Mouse (Mus musculus): ENCODE results near the gene Olfr763. TPM values are rescaled to one million over a fixed set of nuclear protein-coding genes. Genes with fewer than 3 reads are reported as not detected.
A peak's percentile ranks its signal among the peaks of the same experiment; 100 is the strongest.
"Not testable (repeated sequence)": the region's sequence is repeated elsewhere in the genome, so short reads cannot be mapped to it uniquely, and the experiment has no call there.

Olfr763 gene
- polyA plus RNA-seq, 2 experiments: not detected

GRCm38 (mm10) chr10:129014477-129014876, 3.9 kb downstream of the Olfr763 start:
- ATAC-seq (ENCODE audit: low FRiP score, low read depth) (no peak), DNase-seq (ENCODE audit: low spot score) (no peak)
- H3K9me3 ChIP-seq (ENCODE audit: control insufficient read depth, low read length): no peaks in the 10 kb centered on the region
- H3K4me2 ChIP-seq (replicated peaks; ENCODE audit: low read depth, low read length, severe bottlenecking): no peak overlapping the region
- no peak overlapping the region for H3K27ac ChIP-seq (replicated peaks; ENCODE audit: low read depth, low read length)
- no peak for TF ChIP-seq POLR2A (IDR thresholded peaks at IDR 0.05; ENCODE audit: borderline replicate concordance, extremely low read depth, insufficient read depth, insufficient read length)
- no peak overlapping the region for H3K9ac ChIP-seq (ENCODE audit: low read depth, low read length, severe bottlenecking)
- H3K36me3 ChIP-seq (ENCODE audit: control insufficient read depth, insufficient read depth, low read length): no peaks in the 10 kb centered on the region
- no peaks in the 10 kb centered on the region for H3K27me3 ChIP-seq (ENCODE audit: control insufficient read depth, insufficient read depth, low read length)
- no peak overlapping the region for H3K4me3 ChIP-seq (replicated peaks; ENCODE audit: low read length)
- no peaks in the 10 kb centered on the region for H3K4me1 ChIP-seq (ENCODE audit: control insufficient read depth, insufficient read depth, low read length)

- ATAC-seq (ENCODE audit: low FRiP score, low read depth) (no peak), DNase-seq (ENCODE audit: low spot score) (no peak)
- Histone ChIP-seq H3K9ac (ENCODE audit: low read depth, low read length, severe bottlenecking) (no peak overlapping the region), H3K27me3 (ENCODE audit: control insufficient read depth, insufficient read depth, low read length) (no peaks in the 10 kb centered on the region), H3K4me3 (replicated peaks; ENCODE audit: low read length) (no peak overlapping the region), H3K36me3 (ENCODE audit: control insufficient read depth, insufficient read depth, low read length) (no peaks in the 10 kb centered on the region), H3K27ac (replicated peaks; ENCODE audit: low read depth, low read length) (no peak overlapping the region), H3K4me1 (ENCODE audit: control insufficient read depth, insufficient read depth, low read length) (no peaks in the 10 kb centered on the region), H3K4me2 (replicated peaks; ENCODE audit: low read depth, low read length, severe bottlenecking) (no peak overlapping the region), H3K9me3 (ENCODE audit: control insufficient read depth, low read length) (no peaks in the 10 kb centered on the region; the same call in 1 of the 2 replicates)
- TF ChIP-seq POLR2A (IDR thresholded peaks at IDR 0.05; ENCODE audit: borderline replicate concordance, extremely low read depth, insufficient read depth, insufficient read length): no peak
These were observed 12.7 kb downstream of the Olfr763 start for GRCm38 (mm10) chr10:129023319-129023718.

GRCm38 (mm10) chr10:129026018-129026662, 15.5 kb downstream of the Olfr763 start:
- H3K9me3 ChIP-seq (ENCODE audit: control insufficient read depth, low read length): no peaks in the 10 kb centered on the region; the same call in 1 of the 2 replicates
- DNase-seq (ENCODE audit: low spot score) (peak; percentile 50), ATAC-seq (ENCODE audit: low FRiP score, low read depth) (no peak)
- H3K27ac ChIP-seq (replicated peaks; ENCODE audit: low read depth, low read length): no peak overlapping the region
- H3K36me3 ChIP-seq (ENCODE audit: control insufficient read depth, insufficient read depth, low read length): no peaks in the 10 kb centered on the region
- no peak overlapping the region for H3K4me2 ChIP-seq (replicated peaks; ENCODE audit: low read depth, low read length, severe bottlenecking)
- 57% methylated on average over 3 of the region's 3 CpGs for WGBS
- H3K9ac ChIP-seq (ENCODE audit: low read depth, low read length, severe bottlenecking): no peak overlapping the region
- H3K4me1 ChIP-seq (ENCODE audit: control insufficient read depth, insufficient read depth, low read length): no peaks in the 10 kb centered on the region
- H3K27me3 ChIP-seq (ENCODE audit: control insufficient read depth, insufficient read depth, low read length): no peaks in the 10 kb centered on the region
- no peak for TF ChIP-seq POLR2A (IDR thresholded peaks at IDR 0.05; ENCODE audit: borderline replicate concordance, extremely low read depth, insufficient read depth, insufficient read length)
- no peak overlapping the region for H3K4me3 ChIP-seq (replicated peaks; ENCODE audit: low read length)

GRCm38 (mm10) chr10:129028343-129028742, 17.8 kb downstream of the Olfr763 start:
- Histone ChIP-seq H3K27me3 (ENCODE audit: control insufficient read depth, insufficient read depth, low read length) (no peaks in the 10 kb centered on the region), H3K36me3 (ENCODE audit: control insufficient read depth, insufficient read depth, low read length) (no peaks in the 10 kb centered on the region), H3K27ac (replicated peaks; ENCODE audit: low read depth, low read length) (no peak overlapping the region), H3K4me1 (ENCODE audit: control insufficient read depth, insufficient read depth, low read length) (no peaks in the 10 kb centered on the region), H3K9ac (ENCODE audit: low read depth, low read length, severe bottlenecking) (no peak overlapping the region), H3K4me3 (replicated peaks; ENCODE audit: low read length) (no peak overlapping the region), H3K9me3 (ENCODE audit: control insufficient read depth, low read length) (no peaks in the 10 kb centered on the region), H3K4me2 (replicated peaks; ENCODE audit: low read depth, low read length, severe bottlenecking) (no peak overlapping the region)
- TF ChIP-seq POLR2A (IDR thresholded peaks at IDR 0.05; ENCODE audit: borderline replicate concordance, extremely low read depth, insufficient read depth, insufficient read length): no peak
- DNase-seq (ENCODE audit: low spot score) (no peak), ATAC-seq (ENCODE audit: low FRiP score, low read depth) (no peak)
- 73% methylated on average over 2 of the region's 2 CpGs for WGBS

GRCm38 (mm10) chr10:129039796-129040195, 29.2 kb downstream of the Olfr763 start, which contains the start of gene Olfr764-ps1:
Gene Olfr764-ps1, minus strand, starts transcription at chr10:129039896.
- WGBS: 77% methylated on average over 3 of the region's 3 CpGs
- H3K27me3 ChIP-seq (ENCODE audit: control insufficient read depth, insufficient read depth, low read length): no peaks in the 10 kb centered on the region
- H3K27ac ChIP-seq (replicated peaks; ENCODE audit: low read depth, low read length): no peak within 1 kb of the TSS
- ATAC-seq (ENCODE audit: low FRiP score, low read depth) (no peak), DNase-seq (ENCODE audit: low spot score) (no peak)
- H3K9ac ChIP-seq (ENCODE audit: low read depth, low read length, severe bottlenecking): no peak within 1 kb of the TSS
- H3K4me3 ChIP-seq (replicated peaks; ENCODE audit: low read length): no peak within 1 kb of the TSS
- no peaks in the 10 kb centered on the region for H3K36me3 ChIP-seq (ENCODE audit: control insufficient read depth, insufficient read depth, low read length)
- no peaks in the 10 kb centered on the region for H3K9me3 ChIP-seq (ENCODE audit: control insufficient read depth, low read length)
- no peak within 1 kb of the TSS for H3K4me2 ChIP-seq (replicated peaks; ENCODE audit: low read depth, low read length, severe bottlenecking)
- TF ChIP-seq POLR2A (IDR thresholded peaks at IDR 0.05; ENCODE audit: borderline replicate concordance, extremely low read depth, insufficient read depth, insufficient read length): no peak
- H3K4me1 ChIP-seq (ENCODE audit: control insufficient read depth, insufficient read depth, low read length): no peaks in the 10 kb centered on the region

GRCm38 (mm10) chr10:129049898-129050297, 39.3 kb downstream of the Olfr763 start, which contains the start of gene Olfr765:
Gene Olfr765, minus strand, starts transcription at chr10:129049998.
- H3K27me3 ChIP-seq (ENCODE audit: control insufficient read depth, insufficient read depth, low read length); H3K27ac ChIP-seq (replicated peaks; ENCODE audit: low read depth, low read length); H3K9ac ChIP-seq (ENCODE audit: low read depth, low read length, severe bottlenecking); DNase-seq (ENCODE audit: low spot score); H3K36me3 ChIP-seq (ENCODE audit: control insufficient read depth, insufficient read depth, low read length); H3K9me3 ChIP-seq (ENCODE audit: control insufficient read depth, low read length); ATAC-seq (ENCODE audit: low FRiP score, low read depth); H3K4me2 ChIP-seq (replicated peaks; ENCODE audit: low read depth, low read length, severe bottlenecking); H3K4me1 ChIP-seq (ENCODE audit: control insufficient read depth, insufficient read depth, low read length); H3K4me3 ChIP-seq (replicated peaks; ENCODE audit: low read length): not testable (repeated sequence)

Other genes with a start within 250 kb of the Olfr763 start
- 1.4 TPM in 2 replicates for gene Mmp19, start 219.9 kb upstream of the Olfr763 start, polyA plus RNA-seq (2012; rRNA removed)
- gene Mmp19, start 219.9 kb upstream of the Olfr763 start, polyA plus RNA-seq (2014; fragmentation: Nextera tagmentation; extraction: Ambion mirVana): 0.86 and 1.1 TPM in 2 replicates
- gene Dnajc14, start 206.7 kb upstream of the Olfr763 start, polyA plus RNA-seq (2012; rRNA removed): 26.3 and 30.6 TPM in 2 replicates
- gene Dnajc14, start 206.7 kb upstream of the Olfr763 start, polyA plus RNA-seq (2014; fragmentation: Nextera tagmentation; extraction: Ambion mirVana): 44.5 and 45.7 TPM in 2 replicates
- gene Tmem198b, start 206.4 kb upstream of the Olfr763 start, polyA plus RNA-seq (2012; rRNA removed): 41.3 and 59.1 TPM in 2 replicates
- gene Tmem198b, start 206.4 kb upstream of the Olfr763 start, polyA plus RNA-seq (2014; fragmentation: Nextera tagmentation; extraction: Ambion mirVana): 14.9 and 18.6 TPM in 2 replicates
- gene Sarnp, start 193.5 kb upstream of the Olfr763 start, polyA plus RNA-seq (2012; rRNA removed): 68.2 and 122 TPM in 2 replicates
- gene Sarnp, start 193.5 kb upstream of the Olfr763 start, polyA plus RNA-seq (2014; fragmentation: Nextera tagmentation; extraction: Ambion mirVana): 200 TPM in 2 replicates
- 29.4 and 31.6 TPM in 2 replicates for gene Ormdl2, start 189.1 kb upstream of the Olfr763 start, polyA plus RNA-seq (2012; rRNA removed)
- 45.4 and 52.7 TPM in 2 replicates for gene Ormdl2, start 189.1 kb upstream of the Olfr763 start, polyA plus RNA-seq (2014; fragmentation: Nextera tagmentation; extraction: Ambion mirVana)
- gene Gdf11, start 119.1 kb upstream of the Olfr763 start, polyA plus RNA-seq (2012; rRNA removed): 10.8 and 11.8 TPM in 2 replicates
- 6.3 and 9.2 TPM in 2 replicates for gene Gdf11, start 119.1 kb upstream of the Olfr763 start, polyA plus RNA-seq (2014; fragmentation: Nextera tagmentation; extraction: Ambion mirVana)
- gene Cd63, start 109.8 kb upstream of the Olfr763 start, polyA plus RNA-seq (2012; rRNA removed): 346 and 448 TPM in 2 replicates
- 942 and 957 TPM in 2 replicates for gene Cd63, start 109.8 kb upstream of the Olfr763 start, polyA plus RNA-seq (2014; fragmentation: Nextera tagmentation; extraction: Ambion mirVana)
- 17.9 and 23.2 TPM in 2 replicates for gene Rdh5, start 87.9 kb upstream of the Olfr763 start, polyA plus RNA-seq (2012; rRNA removed)
- gene Rdh5, start 87.9 kb upstream of the Olfr763 start, polyA plus RNA-seq (2014; fragmentation: Nextera tagmentation; extraction: Ambion mirVana): 11.8 and 12.5 TPM in 2 replicates
- gene Bloc1s1, start 86.8 kb upstream of the Olfr763 start, polyA plus RNA-seq (2012; rRNA removed): 211 and 285 TPM in 2 replicates
- gene Bloc1s1, start 86.8 kb upstream of the Olfr763 start, polyA plus RNA-seq (2014; fragmentation: Nextera tagmentation; extraction: Ambion mirVana): 242 and 262 TPM in 2 replicates
- gene Itga7, start 77.0 kb upstream of the Olfr763 start, polyA plus RNA-seq (2012; rRNA removed): 22.3 and 24.1 TPM in 2 replicates
- 7.0 and 11.5 TPM in 2 replicates for gene Itga7, start 77.0 kb upstream of the Olfr763 start, polyA plus RNA-seq (2014; fragmentation: Nextera tagmentation; extraction: Ambion mirVana)
- 0.24 and 0.38 TPM in 2 replicates for gene Mettl7b, start 49.8 kb upstream of the Olfr763 start, polyA plus RNA-seq (2012; rRNA removed)
- 0.21 and 0.80 TPM in 2 replicates for gene Mettl7b, start 49.8 kb upstream of the Olfr763 start, polyA plus RNA-seq (2014; fragmentation: Nextera tagmentation; extraction: Ambion mirVana)
- not detected in 2 replicates for gene Olfr9, start 21.4 kb upstream of the Olfr763 start, polyA plus RNA-seq (2012; rRNA removed)
- gene Olfr9, start 21.4 kb upstream of the Olfr763 start, polyA plus RNA-seq (2014; fragmentation: Nextera tagmentation; extraction: Ambion mirVana): not detected in 2 replicates
- gene Olfr764-ps1, start 29.1 kb downstream of the Olfr763 start, polyA plus RNA-seq (2012; rRNA removed): 0.01 TPM in 1 of 2 replicates, not detected in the other
- not detected in 2 replicates for gene Olfr764-ps1, start 29.1 kb downstream of the Olfr763 start, polyA plus RNA-seq (2014; fragmentation: Nextera tagmentation; extraction: Ambion mirVana)
- gene Olfr765, start 39.2 kb downstream of the Olfr763 start, polyA plus RNA-seq (2012; rRNA removed): not detected in 2 replicates
- not detected in 2 replicates for gene Olfr765, start 39.2 kb downstream of the Olfr763 start, polyA plus RNA-seq (2014; fragmentation: Nextera tagmentation; extraction: Ambion mirVana)
- gene Olfr766-ps1, start 58.2 kb downstream of the Olfr763 start, polyA plus RNA-seq (2012; rRNA removed): 0.03 TPM in 1 of 2 replicates, not detected in the other
- gene Olfr766-ps1, start 58.2 kb downstream of the Olfr763 start, polyA plus RNA-seq (2014; fragmentation: Nextera tagmentation; extraction: Ambion mirVana): not detected in 2 replicates
- 0.01 TPM in 1 of 2 replicates, not detected in the other for gene Olfr767, start 72.1 kb downstream of the Olfr763 start, polyA plus RNA-seq (2012; rRNA removed)
- not detected in 2 replicates for gene Olfr767, start 72.1 kb downstream of the Olfr763 start, polyA plus RNA-seq (2014; fragmentation: Nextera tagmentation; extraction: Ambion mirVana)
- not detected in 2 replicates for gene Olfr768, start 88.6 kb downstream of the Olfr763 start, polyA plus RNA-seq (2012; rRNA removed)
- gene Olfr768, start 88.6 kb downstream of the Olfr763 start, polyA plus RNA-seq (2014; fragmentation: Nextera tagmentation; extraction: Ambion mirVana): 0.04 TPM in 1 of 2 replicates, not detected in the other
- gene Olfr769, start 107.1 kb downstream of the Olfr763 start, polyA plus RNA-seq (2012; rRNA removed): 0.01 TPM in 1 of 2 replicates, not detected in the other
- not detected in 2 replicates for gene Olfr769, start 107.1 kb downstream of the Olfr763 start, polyA plus RNA-seq (2014; fragmentation: Nextera tagmentation; extraction: Ambion mirVana)
- not detected in 2 replicates for gene Olfr770, start 128.2 kb downstream of the Olfr763 start, polyA plus RNA-seq (2012; rRNA removed)
- not detected in 2 replicates for gene Olfr770, start 128.2 kb downstream of the Olfr763 start, polyA plus RNA-seq (2014; fragmentation: Nextera tagmentation; extraction: Ambion mirVana)
- gene Olfr771, start 154.0 kb downstream of the Olfr763 start, polyA plus RNA-seq (2012; rRNA removed): not detected in 2 replicates
- not detected in 2 replicates for gene Olfr771, start 154.0 kb downstream of the Olfr763 start, polyA plus RNA-seq (2014; fragmentation: Nextera tagmentation; extraction: Ambion mirVana)
- gene Olfr772, start 167.1 kb downstream of the Olfr763 start, polyA plus RNA-seq (2012; rRNA removed): not detected in 2 replicates
- gene Olfr772, start 167.1 kb downstream of the Olfr763 start, polyA plus RNA-seq (2014; fragmentation: Nextera tagmentation; extraction: Ambion mirVana): not detected in 2 replicates
- gene Olfr773, start 176.6 kb downstream of the Olfr763 start, polyA plus RNA-seq (2012; rRNA removed): not detected in 2 replicates
- not detected in 2 replicates for gene Olfr773, start 176.6 kb downstream of the Olfr763 start, polyA plus RNA-seq (2014; fragmentation: Nextera tagmentation; extraction: Ambion mirVana)
- not detected in 2 replicates for gene Olfr774, start 225.4 kb downstream of the Olfr763 start, polyA plus RNA-seq (2012; rRNA removed)
- gene Olfr774, start 225.4 kb downstream of the Olfr763 start, polyA plus RNA-seq (2014; fragmentation: Nextera tagmentation; extraction: Ambion mirVana): not detected in 2 replicates
- gene Olfr775, start 237.6 kb downstream of the Olfr763 start, polyA plus RNA-seq (2012; rRNA removed): not detected in 2 replicates
- not detected in 2 replicates for gene Olfr775, start 237.6 kb downstream of the Olfr763 start, polyA plus RNA-seq (2014; fragmentation: Nextera tagmentation; extraction: Ambion mirVana)
- not detected in 2 replicates for gene Olfr776, start 248.3 kb downstream of the Olfr763 start, polyA plus RNA-seq (2012; rRNA removed)
- not detected in 2 replicates for gene Olfr776, start 248.3 kb downstream of the Olfr763 start, polyA plus RNA-seq (2014; fragmentation: Nextera tagmentation; extraction: Ambion mirVana)